Mouse (Mus musculus) liver, embryonic 13.5 days (tissue): Measurements from ENCODE around the gene Ang6. TPM values are rescaled to one million over a fixed set of nuclear protein-coding genes. Genes with fewer than 3 reads are reported as not detected.
"Not testable (repeated sequence)": the region's sequence is repeated elsewhere in the genome, so short reads cannot be mapped to it uniquely, and the experiment has no call there.

Experiments used
- ATAC-seq: fragments of 200-750 bp; cut with Nextera tagmentation; 2 replicates; pipeline ENCODE4 v1.8.0; 2017; ENCODE audit warnings: low read depth, mild to moderate bottlenecking, moderate number of reproducible peaks, moderate library complexity
- DNase-seq: peaks from one replicate; pipeline ENCODE4 v3.0.0; 2022
- H3K27ac ChIP-seq: fragments of 300-500 bp; sonication (generic); 2 replicates; pipeline ENCODE4 v1.5.1; 2015; ENCODE audit warnings: moderate library complexity, mild to moderate bottlenecking, inconsistent platforms
- H3K27me3 ChIP-seq: fragments of 300-500 bp; sonication (generic); 2 replicates; pipeline ENCODE4 v1.6.1; 2015; ENCODE audit warnings: mild to moderate bottlenecking, inconsistent platforms
- H3K36me3 ChIP-seq: fragments of 300-500 bp; sonication (generic); 2 replicates; pipeline ENCODE4 v1.6.1; 2015; ENCODE audit warnings: mild to moderate bottlenecking, inconsistent platforms
- H3K4me1 ChIP-seq: fragments of 300-500 bp; sonication (generic); replicated peaks from 2 replicates; pipeline ENCODE4 v1.6.1; 2015; ENCODE audit warnings: inconsistent platforms
- H3K4me2 ChIP-seq: fragments of 300-500 bp; sonication (generic); 2 replicates; pipeline ENCODE4 v1.6.1; 2015; ENCODE audit warnings: inconsistent platforms, mild to moderate bottlenecking, moderate library complexity
- H3K4me3 ChIP-seq: fragments of 300-500 bp; sonication (generic); replicated peaks from 2 replicates; pipeline ENCODE4 v1.5.1; 2015; ENCODE audit warnings: mild to moderate bottlenecking, inconsistent platforms
- H3K9ac ChIP-seq: fragments of 300-500 bp; sonication (generic); 2 replicates; pipeline ENCODE4 v1.6.1; 2015; ENCODE audit warnings: mild to moderate bottlenecking, inconsistent platforms
- H3K9me3 ChIP-seq: fragments of 300-500 bp; sonication (generic); replicated peaks from 2 replicates; pipeline ENCODE4 v1.6.1; 2016; ENCODE audit warnings: inconsistent platforms
- WGBS: fragments of 180-500 bp; shearing (Covaris S2); methylation state at CpG from one replicate; pipeline ENCODE4 v1.1.7; 2015; ENCODE audit not compliant: insufficient replicate concordance; 5-methylcytosine and 5-hydroxymethylcytosine counted together
- polyA plus RNA-seq: library from polyadenylated mRNA; unstranded; fragments of >200 nt; fragmentation: Nextera tagmentation; extraction: Ambion mirVana; gene quantifications from 2 replicates; pipeline ENCODE4 v1.2.1, GENCODE M21; 2015

The Ang6 gene
- polyA plus RNA-seq, result not detected in 2 replicates

DNA sequence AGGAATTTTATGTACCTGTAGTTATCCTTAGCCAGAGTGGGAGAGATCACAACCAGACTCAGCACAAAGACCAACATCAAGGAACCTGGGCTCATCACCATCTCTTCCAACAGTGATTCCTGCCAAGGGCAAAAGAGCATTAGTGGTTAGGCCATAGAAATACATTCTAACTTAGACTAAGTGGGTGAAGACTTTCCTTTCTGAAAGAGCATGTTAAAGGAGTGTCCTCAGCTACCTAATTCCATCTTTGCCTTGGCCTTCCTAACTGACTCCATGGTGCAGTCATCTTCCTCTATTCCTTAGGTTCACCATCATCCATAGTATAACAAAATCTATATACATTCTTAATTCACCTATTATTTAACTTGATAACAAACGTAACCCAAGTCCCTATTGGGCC, at the start of gene Ang6:
Gene Ang6, minus strand, starts transcription at position 101 of the 400 bp plus-strand sequence.
- H3K4me1 ChIP-seq, result peaks cover 25% of the 10 kb centered on the region
- DNase-seq, result no peak
- no peak for ATAC-seq
- no peak within 1 kb of the TSS for H3K9ac ChIP-seq
- H3K4me3 ChIP-seq, result no peak within 1 kb of the TSS
- no peaks in the 10 kb centered on the region for H3K36me3 ChIP-seq
- no peaks in the 10 kb centered on the region for H3K27me3 ChIP-seq
- no peaks in the 10 kb centered on the region for H3K9me3 ChIP-seq
- 58% methylated on average over 1 of the region's 1 CpGs for WGBS
- no peak within 1 kb of the TSS for H3K27ac ChIP-seq
- H3K4me2 ChIP-seq, result no peak within 1 kb of the TSS

DNA sequence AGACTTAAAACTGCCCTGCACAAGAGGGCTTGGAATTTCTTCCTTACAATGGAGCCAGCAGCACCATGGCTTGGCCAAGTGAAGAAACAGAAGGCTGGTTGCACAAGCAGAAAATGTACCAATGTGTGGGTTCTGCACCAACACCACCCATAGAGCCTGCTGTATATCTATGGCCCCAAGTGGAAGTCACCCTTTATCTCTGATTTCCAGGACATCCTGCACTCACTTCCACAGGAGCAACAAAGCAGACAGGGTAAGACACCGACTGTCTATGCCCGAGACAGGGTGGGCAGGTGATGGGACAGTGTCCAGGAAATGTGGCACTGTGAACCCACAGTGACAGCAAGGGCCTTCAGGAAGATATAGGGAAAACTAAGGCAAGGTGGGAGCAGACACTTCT, 44.5 kb upstream of the Ang6 start:
- peak; percentile 90 for ATAC-seq
- peaks cover 15% of the 10 kb centered on the region for H3K4me1 ChIP-seq
- 31% methylated on average over 2 of the region's 2 CpGs for WGBS
- not testable (repeated sequence) for H3K27me3 ChIP-seq, H3K4me2 ChIP-seq, H3K27ac ChIP-seq, H3K9ac ChIP-seq, H3K4me3 ChIP-seq, DNase-seq, H3K9me3 ChIP-seq, H3K36me3 ChIP-seq

DNA sequence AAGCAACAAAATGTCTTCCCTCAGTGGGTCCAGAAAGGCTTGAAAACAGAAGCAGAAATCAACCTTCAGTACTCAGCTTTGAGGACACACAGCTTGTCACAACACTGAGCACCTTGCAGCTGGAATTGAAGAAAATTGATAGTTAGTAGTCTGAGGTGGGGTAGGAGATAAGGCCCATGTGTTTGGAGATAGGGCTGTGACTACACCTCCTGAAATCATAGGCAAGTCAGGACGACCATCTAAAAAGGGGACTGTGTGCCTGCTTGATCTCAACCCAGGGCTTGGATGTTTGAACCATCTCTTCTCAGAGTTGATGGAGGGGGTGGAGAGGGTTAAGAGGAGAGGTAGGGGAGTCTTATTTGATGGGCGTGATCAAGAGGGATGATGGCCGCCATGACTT, 29.8 kb upstream of the Ang6 start:
- ATAC-seq, result peak; percentile 83
- Histone ChIP-seq H3K27ac (peak overlapping the region; percentile 76), H3K4me1 (peaks cover 14% of the 10 kb centered on the region)
- H3K36me3 ChIP-seq, H3K27me3 ChIP-seq, H3K4me2 ChIP-seq, H3K4me3 ChIP-seq, H3K9ac ChIP-seq, H3K9me3 ChIP-seq: not testable (repeated sequence)
- WGBS, result 33% methylated on average over 1 of the region's 3 CpGs
- peak; percentile 43 for DNase-seq

DNA sequence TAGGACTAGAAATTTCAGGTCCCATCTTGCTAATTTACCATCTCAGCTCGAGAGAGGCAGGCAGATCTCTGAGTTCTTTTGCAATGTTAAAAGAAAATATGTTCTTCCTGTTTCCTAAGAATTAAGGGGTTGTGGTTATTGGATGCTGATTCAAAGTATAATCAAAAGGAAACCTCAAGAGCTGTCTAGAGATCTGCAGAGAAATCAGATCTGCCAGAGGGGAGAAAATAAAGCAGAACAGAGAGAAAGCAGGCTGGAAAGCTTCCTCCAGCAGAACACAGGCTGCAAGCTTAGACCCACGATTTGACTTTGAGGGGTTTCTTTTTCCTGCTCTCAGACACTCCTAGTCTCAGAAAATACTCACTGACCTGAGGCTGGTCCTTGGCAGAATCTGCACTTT, 7.6 kb upstream of the Ang6 start:
- H3K9me3 ChIP-seq, H3K9ac ChIP-seq, H3K4me1 ChIP-seq, DNase-seq, H3K27me3 ChIP-seq, H3K27ac ChIP-seq, H3K36me3 ChIP-seq, H3K4me3 ChIP-seq, ATAC-seq, H3K4me2 ChIP-seq: not testable (repeated sequence)
- WGBS, result 16% methylated on average over 2 of the region's 2 CpGs

DNA sequence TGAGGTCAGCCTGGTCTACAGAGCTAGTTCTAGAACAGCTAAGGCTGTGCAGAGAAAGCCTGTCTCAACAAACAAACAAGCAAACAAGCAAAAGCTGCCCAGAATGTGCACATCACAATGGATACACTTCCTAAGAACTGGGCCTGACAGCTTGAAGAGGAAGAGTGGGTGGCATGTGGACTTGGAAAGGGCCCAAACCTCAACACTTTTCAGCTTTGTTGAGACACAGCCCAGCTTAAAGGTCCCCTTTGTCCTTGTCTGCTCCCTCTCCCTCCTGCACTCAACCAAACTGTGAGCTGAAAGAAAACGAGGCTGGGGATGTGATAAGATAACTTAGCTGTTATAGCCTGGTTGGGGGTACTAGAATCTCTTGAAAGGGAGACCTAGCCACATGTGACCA, 6.0 kb upstream of the Ang6 start:
- not testable (repeated sequence) for H3K27ac ChIP-seq, H3K9ac ChIP-seq, H3K27me3 ChIP-seq, H3K4me3 ChIP-seq, DNase-seq, H3K4me1 ChIP-seq, H3K36me3 ChIP-seq, H3K9me3 ChIP-seq, H3K4me2 ChIP-seq, ATAC-seq
- WGBS, result no CpG with 5 or more reads among the region's 1 CpGs

DNA sequence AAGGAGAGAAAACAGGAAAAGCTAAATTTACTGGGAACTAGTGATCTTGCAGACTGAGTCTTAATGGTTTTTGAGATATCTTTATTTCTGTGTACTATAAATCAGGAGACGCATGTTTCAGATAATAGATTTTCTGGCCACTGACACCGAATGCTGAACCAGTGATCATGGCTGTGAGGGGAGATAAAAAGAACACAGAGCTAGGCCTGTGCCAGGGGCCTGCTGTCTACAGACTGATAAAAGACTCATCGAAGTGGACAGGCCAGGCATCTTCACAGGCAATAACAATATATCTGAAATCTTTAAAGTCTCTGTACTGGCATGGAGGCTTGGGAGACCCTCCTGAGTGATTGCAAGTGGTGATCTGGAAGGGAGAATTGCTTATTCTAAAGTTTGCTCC, 469 bp downstream of the Ang6 start:
- Histone ChIP-seq H3K27ac (no peak overlapping the region), H3K9me3 (no peaks in the 10 kb centered on the region), H3K27me3 (no peaks in the 10 kb centered on the region), H3K4me3 (no peak overlapping the region), H3K36me3 (no peaks in the 10 kb centered on the region), H3K4me2 (no peak overlapping the region), H3K9ac (no peak overlapping the region), H3K4me1 (peaks cover 25% of the 10 kb centered on the region)
- peak; percentile 10 for DNase-seq
- peak; percentile 88 for ATAC-seq
- WGBS, result 17% methylated on average over 3 of the region's 3 CpGs

DNA sequence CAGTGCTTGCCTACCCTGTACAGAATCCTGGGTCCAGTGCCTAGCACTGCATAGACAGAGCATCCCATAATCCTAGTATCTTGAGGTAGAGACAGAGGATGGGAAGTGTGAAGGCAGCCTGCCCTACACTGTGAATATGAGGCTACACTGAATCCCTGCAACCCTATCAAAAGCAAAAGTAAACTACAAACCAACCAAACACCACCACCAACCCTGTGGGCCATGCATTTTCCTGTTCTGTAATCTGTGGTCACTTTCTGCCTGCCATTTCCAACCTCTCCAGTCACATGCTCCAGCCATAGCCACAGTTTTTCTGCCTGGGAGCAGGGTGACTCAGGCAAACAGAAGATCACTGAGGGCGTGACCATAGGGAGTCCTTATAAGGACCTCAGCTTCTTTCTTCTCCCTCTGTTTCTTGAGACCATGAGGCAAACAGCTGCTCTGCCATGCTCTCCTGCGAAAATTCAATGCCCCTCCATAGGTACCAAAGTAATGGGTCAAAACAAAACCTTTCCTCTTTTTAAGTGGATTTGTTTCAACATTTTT, 3.5 kb downstream of the Ang6 start:
- ATAC-seq, result peak; percentile 66; the same call in 1 of the 2 replicates
- not testable (repeated sequence) for H3K9me3 ChIP-seq, DNase-seq, H3K36me3 ChIP-seq, H3K9ac ChIP-seq, H3K27ac ChIP-seq, H3K4me3 ChIP-seq, H3K4me2 ChIP-seq, H3K27me3 ChIP-seq
- peaks cover 25% of the 10 kb centered on the region for H3K4me1 ChIP-seq
- WGBS, result 48% methylated on average over 2 of the region's 2 CpGs

DNA sequence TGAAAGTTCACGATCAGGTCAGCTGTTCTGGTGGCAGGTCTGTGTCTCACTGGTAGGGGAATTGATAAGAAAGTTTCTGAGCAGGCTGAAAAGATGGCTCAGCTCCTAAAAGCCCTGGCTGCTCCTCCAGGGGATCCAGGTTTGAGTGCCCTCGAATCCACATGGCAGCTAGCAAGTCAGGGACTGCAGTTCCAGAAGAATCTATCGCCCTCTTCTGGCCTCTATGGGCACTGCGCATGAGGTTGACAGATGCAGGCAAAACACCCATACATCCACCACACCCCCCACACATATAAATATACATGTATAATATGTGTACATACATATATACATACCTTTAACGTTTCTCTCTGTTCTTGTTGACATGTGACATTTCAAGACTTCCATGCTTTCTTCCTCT, 14.7 kb downstream of the Ang6 start:
- 8% methylated on average over 5 of the region's 5 CpGs for WGBS
- peak; percentile 33 for ATAC-seq

DNA sequence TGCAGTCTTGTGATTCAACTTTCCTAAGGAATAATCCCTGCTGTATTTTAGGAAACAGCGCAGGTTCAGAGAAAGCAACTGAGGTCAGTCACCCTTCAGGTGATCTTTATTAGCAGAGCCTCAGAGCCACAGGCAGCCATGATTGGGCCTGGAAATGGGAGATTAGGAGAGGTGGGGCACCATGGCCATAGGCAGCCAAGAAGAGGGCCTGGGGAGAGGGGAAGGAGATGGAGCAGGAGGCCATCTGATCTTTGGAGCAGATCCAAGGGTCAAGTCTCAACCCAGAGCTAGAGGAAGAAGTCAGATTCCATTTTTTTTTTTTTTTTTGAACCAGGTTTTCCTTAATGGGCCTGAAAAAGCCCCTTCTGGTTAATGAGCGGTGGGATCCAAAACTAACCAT, 15.9 kb downstream of the Ang6 start:
- Histone ChIP-seq H3K4me3 (no peak overlapping the region), H3K4me1 (peaks cover 10% of the 10 kb centered on the region), H3K9me3 (no peaks in the 10 kb centered on the region), H3K4me2 (no peak overlapping the region), H3K36me3 (no peaks in the 10 kb centered on the region), H3K9ac (0 out of 2 replicates have a peak overlapping the region, but pooled peaks have one; percentile 4), H3K27ac (no peak overlapping the region), H3K27me3 (peaks cover 3% of the 10 kb centered on the region; the same call in 1 of the 2 replicates)
- no peak for DNase-seq
- peak; percentile 69 for ATAC-seq
- 79% methylated on average over 2 of the region's 2 CpGs for WGBS

More for the DNA sequence above, 14.7 kb downstream of the Ang6 start:
- not testable (repeated sequence) for H3K36me3 ChIP-seq, H3K27ac ChIP-seq, H3K27me3 ChIP-seq, H3K4me3 ChIP-seq, H3K9ac ChIP-seq, H3K4me2 ChIP-seq, H3K9me3 ChIP-seq
- H3K4me1 ChIP-seq, result peaks cover 10% of the 10 kb centered on the region
- peak; percentile 55 for DNase-seq

DNA sequence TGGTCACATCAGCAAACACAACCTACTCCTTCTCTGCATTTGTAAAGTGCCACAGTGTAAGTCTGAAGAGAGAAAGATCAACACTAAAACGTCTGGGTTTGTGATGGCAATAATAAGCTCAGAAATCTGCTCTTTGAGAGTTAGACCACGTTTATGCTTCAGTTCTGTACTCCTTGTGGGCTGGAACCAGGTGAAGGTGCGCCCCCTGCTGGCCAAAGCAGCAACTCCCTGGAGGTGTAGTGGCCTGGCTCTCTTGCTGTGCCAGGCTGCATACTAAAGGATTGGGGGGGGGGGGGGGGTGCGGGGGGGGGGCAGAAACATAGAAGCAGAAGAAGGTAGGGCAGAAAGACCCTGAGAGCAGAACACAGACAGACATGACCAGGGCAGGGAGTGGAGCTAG, 18.2 kb downstream of the Ang6 start:
- DNase-seq (peak; percentile 55), ATAC-seq (peak; percentile 77)
- Histone ChIP-seq H3K4me2 (no peak overlapping the region), H3K27me3 (no peaks in the 10 kb centered on the region), H3K9ac (no peak overlapping the region), H3K4me3 (no peak overlapping the region), H3K36me3 (no peaks in the 10 kb centered on the region), H3K9me3 (no peaks in the 10 kb centered on the region), H3K4me1 (peaks cover 10% of the 10 kb centered on the region), H3K27ac (no peak overlapping the region)
- WGBS, result under 1% methylated on average over 4 of the region's 4 CpGs

DNA sequence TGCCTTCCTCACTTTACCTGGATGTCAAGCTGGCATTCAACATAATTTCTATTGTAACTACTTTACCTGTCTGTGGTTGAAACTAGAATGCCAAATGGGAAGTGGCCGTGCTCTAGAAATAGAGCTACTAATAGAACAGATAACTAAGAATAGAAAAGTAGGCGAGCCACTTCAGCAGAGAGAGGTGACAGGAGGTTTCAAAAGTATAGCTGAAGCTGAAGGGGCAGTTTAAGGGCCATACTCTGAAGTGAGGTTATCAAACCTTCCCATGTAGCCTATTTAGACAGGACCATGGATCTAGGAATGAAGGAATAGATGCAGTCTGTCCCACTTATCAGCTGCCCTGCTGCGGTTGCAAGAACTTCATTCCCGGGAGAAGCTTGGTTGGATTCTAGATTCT, 18.6 kb downstream of the Ang6 start:
- Histone ChIP-seq H3K36me3 (no peaks in the 10 kb centered on the region), H3K27me3 (no peaks in the 10 kb centered on the region), H3K9me3 (no peaks in the 10 kb centered on the region), H3K4me1 (peaks cover 10% of the 10 kb centered on the region), H3K4me3 (no peak overlapping the region), H3K27ac (no peak overlapping the region), H3K9ac (no peak overlapping the region), H3K4me2 (no peak overlapping the region)
- ATAC-seq (no peak), DNase-seq (no peak)
- WGBS, result 37% methylated on average over 4 of the region's 4 CpGs

DNA sequence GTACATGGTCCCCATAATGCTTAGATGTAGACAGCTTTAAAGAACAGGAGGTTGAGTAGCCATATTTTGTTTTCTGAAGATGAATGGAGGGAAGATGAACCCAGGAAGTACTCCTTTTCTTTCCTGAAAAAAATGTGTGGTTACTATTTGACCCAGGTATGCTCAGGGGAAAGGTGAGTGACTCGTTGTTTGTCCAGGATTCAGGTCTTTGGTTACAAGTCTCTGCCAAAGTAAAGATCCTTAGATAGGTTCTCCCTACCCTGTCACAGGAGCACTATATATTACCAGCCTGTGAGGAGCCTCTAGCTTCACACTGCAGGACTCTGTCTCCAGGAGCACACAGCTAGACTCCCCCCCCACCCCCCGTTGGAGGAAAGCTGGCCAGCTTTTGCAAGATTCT, 45.3 kb downstream of the Ang6 start, which contains the start of gene Ang5:
Gene Ang5, plus strand, starts transcription at position 301 of the 400 bp plus-strand sequence.
- no CpG with 5 or more reads among the region's 2 CpGs for WGBS
- not testable (repeated sequence) for H3K4me2 ChIP-seq, H3K27me3 ChIP-seq, H3K4me3 ChIP-seq, H3K27ac ChIP-seq, ATAC-seq, H3K36me3 ChIP-seq, H3K9ac ChIP-seq, H3K9me3 ChIP-seq, DNase-seq, H3K4me1 ChIP-seq
